Mouse (Mus musculus) myocyte (in vitro differentiated cells): ENCODE measurements around the gene B4gat1.

Experiments
- CEBPB ChIP-seq: IDR thresholded peaks from 2 replicates; pipeline ENCODE4 v1.6.1; 2011; ENCODE audit warnings: mild to moderate bottlenecking, moderate library complexity; ENCODE audit not compliant: poor library complexity, insufficient read depth, severe bottlenecking
- E2F4 ChIP-seq: IDR thresholded peaks from one replicate; pipeline ENCODE4 v1.6.1; 2011; ENCODE audit warnings: mild to moderate bottlenecking, control low read depth, moderate library complexity; ENCODE audit not compliant: insufficient read depth
- MYOD1 ChIP-seq, 3 experiments: IDR thresholded peaks; one replicate each; pipeline ENCODE4 v1.6.1; 2011; ENCODE audit warnings: control low read depth in 2 of 3, low read depth in 2 of 3, mild to moderate bottlenecking in 2 of 3, moderate library complexity in 1 of 3; ENCODE audit not compliant: insufficient read length in 2 of 3, control insufficient read depth in 1 of 3
- MYOG ChIP-seq, 3 experiments: IDR thresholded peaks; one replicate each; pipeline ENCODE4 v1.6.1; 2011; ENCODE audit warnings: control low read depth in 2 of 3, low read depth in 2 of 3, mild to moderate bottlenecking in 2 of 3; ENCODE audit not compliant: insufficient read length in 2 of 3, control insufficient read depth in 1 of 3, insufficient read depth in 1 of 3
- POLR2A ChIP-seq: IDR thresholded peaks from one replicate; pipeline ENCODE4 v1.6.1; 2011; ENCODE audit warnings: low read depth, mild to moderate bottlenecking, control low read depth, moderate library complexity; ENCODE audit not compliant: insufficient read length
- POLR2AphosphoS2 ChIP-seq: IDR thresholded peaks from one replicate; pipeline ENCODE4 v1.6.1; 2011; ENCODE audit warnings: low read depth, control low read depth; ENCODE audit not compliant: insufficient read length
- REST ChIP-seq: IDR thresholded peaks from one replicate; pipeline ENCODE4 v1.6.1; 2011; ENCODE audit warnings: mild to moderate bottlenecking, control low read depth, moderate library complexity; ENCODE audit not compliant: insufficient read depth, insufficient read length
- SRF ChIP-seq: IDR thresholded peaks from one replicate; pipeline ENCODE4 v1.6.1; 2011; ENCODE audit warnings: low read depth; ENCODE audit not compliant: control insufficient read depth, insufficient read length
- TCF12 ChIP-seq: IDR thresholded peaks from one replicate; pipeline ENCODE4 v1.6.1; 2011; ENCODE audit warnings: mild to moderate bottlenecking, control low read depth; ENCODE audit not compliant: poor library complexity, insufficient read depth, severe bottlenecking
- TCF3 ChIP-seq: IDR thresholded peaks from one replicate; pipeline ENCODE4 v1.6.1; 2011; ENCODE audit warnings: low read depth, control low read depth; ENCODE audit not compliant: insufficient read length
- USF1 ChIP-seq: IDR thresholded peaks from one replicate; pipeline ENCODE4 v1.6.1; 2011; ENCODE audit warnings: low read depth, mild to moderate bottlenecking, control low read depth, moderate library complexity

- TF ChIP-seq POLR2A = no peak
- TF ChIP-seq POLR2AphosphoS2 = no peak
- no peak for TF ChIP-seq MYOD1 (IDR thresholded peaks at IDR 0.05; ENCODE audit: control insufficient read depth in 1 of 3, insufficient read length in 2 of 3, low read depth in 2 of 3)
- TF ChIP-seq TCF12 = no peak
- no peak for TF ChIP-seq E2F4
- TF ChIP-seq REST = no peak
- TF ChIP-seq MYOG (IDR thresholded peaks at IDR 0.05; ENCODE audit: control insufficient read depth in 1 of 3, insufficient read depth in 1 of 3, insufficient read length in 2 of 3, low read depth in 2 of 3) = no peak
- TF ChIP-seq USF1 = no peak
- no peak for TF ChIP-seq CEBPB
- TF ChIP-seq SRF = no peak
- TF ChIP-seq TCF3 = no peak
These were observed 14.2 kb downstream of the B4gat1 start for GRCm38 (mm10) chr19:5052853-5053252.
